Mouse (Mus musculus): Measurements from ENCODE around the gene Six4.

DNA sequence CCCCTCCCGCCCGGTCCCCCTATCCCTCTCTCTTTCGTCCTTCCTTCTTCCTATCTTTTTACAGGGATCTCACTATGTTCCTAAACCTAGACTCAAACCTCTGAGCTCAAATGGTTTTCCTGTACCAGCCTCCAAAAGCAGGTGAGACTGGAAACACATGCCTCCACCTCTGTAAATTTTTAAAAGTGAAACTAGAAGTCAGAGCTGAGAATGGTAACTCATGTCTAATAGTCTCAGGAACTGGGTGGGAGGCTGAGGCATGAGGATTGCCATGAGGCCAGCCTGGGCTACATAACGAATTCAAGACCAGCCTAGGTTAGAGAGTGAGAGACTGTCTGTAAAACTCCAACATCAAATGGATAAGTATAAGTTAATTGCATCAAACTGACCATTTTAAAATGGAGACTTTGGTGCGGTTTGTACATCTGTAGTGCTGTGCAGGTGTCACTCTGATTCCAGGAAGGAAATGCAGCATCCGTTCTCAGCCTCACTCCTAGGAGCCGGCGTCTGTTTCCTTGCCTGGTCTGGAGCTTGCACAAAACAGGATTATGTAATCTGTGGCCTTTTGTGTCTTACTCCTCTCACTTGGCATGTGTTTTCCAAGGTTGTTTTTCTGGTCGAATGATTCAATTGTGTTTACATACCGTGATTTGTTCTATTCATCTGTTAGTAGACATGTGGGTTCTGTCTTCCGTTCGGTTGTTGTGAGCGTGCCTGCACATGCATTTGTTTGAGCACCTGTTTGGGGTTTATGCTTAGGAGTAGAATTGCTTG lies 49.3 kb upstream of the Six4 start:
- no peak for TF ChIP-seq CTCF (IDR thresholded peaks at IDR 0.05; ENCODE audit: low read depth)
- TF ChIP-seq EP300 (IDR thresholded peaks at IDR 0.05; ENCODE audit: low read depth) = no peak

All from liver, postnatal 0 days (tissue).